Mouse (Mus musculus) common myeloid progenitor, adult 5-6 weeks (primary cell): ENCODE measurements around the gene Gm21586. TPM values are rescaled to one million over a fixed set of nuclear protein-coding genes. Genes with fewer than 3 reads are reported as not detected.
"Not testable (repeated sequence)": the region's sequence is repeated elsewhere in the genome, so short reads cannot be mapped to it uniquely, and the experiment has no call there.

Source experiments
- ATAC-seq: replicated peaks from 2 replicates; pipeline ENCODE4 v1.8.0; 2016; ENCODE audit warnings: low read depth, mild to moderate bottlenecking, moderate TSS enrichment, inconsistent platforms; ENCODE audit not compliant: poor library complexity, severe bottlenecking
- total RNA-seq: library from RNA; stranded (forward); fragments of 200-1000, 187-1606 nt; gene quantifications from 2 replicates; pipeline ENCODE4 v1.2.3, GENCODE M21; 2017

The Gm21586 gene
- not detected in 2 replicates for total RNA-seq

GRCm38 (mm10) chr4:42439078-42439477 lies at the start of gene Gm21586:
Gene Gm21586 (plus strand): TSS chr4:42439378.
- not testable (repeated sequence) for ATAC-seq

DNA sequence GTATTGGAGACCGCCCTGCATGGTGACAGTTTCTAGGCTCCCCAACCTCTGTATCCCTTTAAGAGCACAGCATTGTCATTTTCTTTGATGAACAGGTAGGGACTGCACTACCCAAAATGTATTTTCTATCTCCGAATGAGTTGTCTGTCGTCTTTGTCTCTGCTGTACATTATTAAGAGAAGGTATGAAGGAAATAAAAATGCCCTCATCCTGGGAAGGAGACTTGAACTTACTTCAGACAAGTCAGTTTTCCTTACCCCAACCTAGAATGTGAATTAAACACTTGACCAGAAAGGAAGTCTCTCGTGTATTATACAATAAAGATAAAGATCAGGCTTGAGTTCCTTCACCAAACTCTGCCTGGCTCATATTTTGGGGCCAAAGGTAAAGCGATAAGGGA lies 27.3 kb downstream of the Gm21586 start, which contains the start of gene Gm2163:
TSS of gene Gm2163 (plus strand) at position 301 of the 400 bp plus-strand sequence.
- ATAC-seq = not testable (repeated sequence)

Other genes starting within 250 kb of the Gm21586 start
- gene Gm10600, start 198.7 kb upstream of the Gm21586 start, total RNA-seq = not detected in 2 replicates
- gene Ccl21b, start 183.6 kb upstream of the Gm21586 start, total RNA-seq = not detected in 2 replicates
- gene Gm21953, start 145.1 kb upstream of the Gm21586 start, total RNA-seq = not detected in 2 replicates
- gene Fam205a3, start 121.0 kb upstream of the Gm21586 start, total RNA-seq = 0.18 TPM in 1 of 2 replicates, not detected in the other
- gene Gm2163, start 27.4 kb downstream of the Gm21586 start, total RNA-seq = 0.18 and 0.49 TPM in 2 replicates
- gene Fam205a2, start 88.8 kb downstream of the Gm21586 start, total RNA-seq = 0.18 TPM in 1 of 2 replicates, not detected in the other
- not detected in 2 replicates for gene Gm10591, start 172.8 kb downstream of the Gm21586 start, total RNA-seq
- gene Gm2564, start 190.3 kb downstream of the Gm21586 start, total RNA-seq = not detected in 2 replicates
- gene Ccl27b, start 215.9 kb downstream of the Gm21586 start, total RNA-seq = not detected in 2 replicates
- not detected in 2 replicates for gene Il11ra2, start 222.5 kb downstream of the Gm21586 start, total RNA-seq